Mouse (Mus musculus) testis, adult 10 weeks (tissue): ENCODE data around the gene Polr2h. TPM values are rescaled to one million over a fixed set of nuclear protein-coding genes. Genes with fewer than 3 reads are reported as not detected.

Experiments used
- polyA plus RNA-seq: library from polyadenylated mRNA; stranded (reverse); fragments of 350-450 nt; fragmentation: Illumina TruSeq; extraction: RNeasy Lipid Tissue Mini Kit (QIAGEN cat#74804); gene quantifications from one replicate; pipeline ENCODE4 v1.2.3, GENCODE M21; 2014; ENCODE audit warnings: low read depth, low replicate concordance

Polr2h gene
- 9.8 TPM for polyA plus RNA-seq

DNA sequence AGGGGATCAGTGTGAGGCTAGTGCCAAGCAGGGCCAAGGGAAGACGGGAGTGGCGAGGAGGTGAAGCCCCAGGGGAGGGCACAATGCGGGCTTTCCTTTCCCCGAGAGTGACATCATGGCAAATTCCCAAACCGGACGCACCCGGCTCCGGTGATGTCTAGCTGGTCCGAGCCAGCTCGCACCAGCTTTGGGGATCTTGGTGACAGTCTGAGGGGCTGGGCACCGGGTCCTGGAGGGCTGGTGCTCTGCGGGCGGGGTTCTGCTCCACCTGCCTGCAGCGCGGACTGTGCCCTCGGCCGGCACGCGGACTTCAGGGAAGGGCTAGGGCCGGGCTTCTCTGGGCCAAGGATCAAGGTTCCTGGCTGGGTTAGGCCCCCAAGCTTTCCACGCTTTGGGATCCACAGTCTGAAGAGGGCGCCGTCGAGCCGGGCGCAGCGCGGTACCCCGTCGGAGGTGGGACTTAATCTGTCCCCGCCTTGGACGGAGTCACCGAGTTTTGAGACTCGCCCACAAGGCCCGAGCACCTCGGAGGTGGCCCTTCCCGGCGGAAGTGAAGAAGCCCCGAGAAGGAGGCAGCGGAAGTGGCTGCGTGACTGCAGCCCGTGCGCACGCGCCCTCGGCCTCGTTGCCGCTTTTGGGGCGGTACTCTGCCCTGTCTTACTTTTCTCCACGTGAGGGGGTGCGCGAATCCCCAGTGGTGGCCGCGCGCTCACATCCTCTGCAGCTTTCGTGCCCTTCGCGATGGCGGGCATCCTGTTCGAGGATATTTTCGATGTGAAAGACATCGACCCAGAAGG, at the start of gene Polr2h, which contains the start of gene Clcn2:
TSS of gene Polr2h (plus strand) at position 485 of the 797 bp plus-strand sequence.
TSS of gene Clcn2 (minus strand) at position 566 of the 797 bp plus-strand sequence.

DNA sequence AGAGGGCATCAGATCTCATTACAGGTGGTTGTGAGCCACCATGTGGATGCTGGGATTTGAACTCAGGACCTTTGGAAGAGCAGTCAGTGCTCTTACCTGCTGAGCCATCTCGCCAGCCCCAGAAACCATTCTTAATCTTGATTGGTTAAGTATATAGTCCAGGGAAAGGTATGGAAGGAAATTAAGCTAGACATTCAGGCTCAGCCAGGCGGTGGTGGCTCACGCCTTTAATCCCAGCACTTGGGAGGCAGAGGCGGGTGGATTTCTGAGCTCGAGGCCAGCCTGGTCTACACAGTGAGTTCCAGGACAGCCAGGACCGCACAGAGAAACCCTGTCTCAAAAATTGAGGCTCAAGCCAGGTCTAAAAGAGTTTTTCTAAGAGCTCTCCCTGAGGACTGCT, 49.5 kb upstream of the Polr2h start, which contains the start of gene Eif4g1:
TSS of gene Eif4g1 (plus strand) at position 301 of the 400 bp plus-strand sequence.

GRCm38 (mm10) chr16:20693111-20693701, 24.3 kb upstream of the Polr2h start, which contains the start of gene Fam131a:
Gene Fam131a, plus strand, starts transcription at chr16:20693241.

GRCm38 (mm10) chr16:20732925-20733730, 15.7 kb downstream of the Polr2h start, which contains the start of gene Chrd:
Gene Chrd, plus strand, starts transcription at chr16:20733127.

GRCm38 (mm10) chr16:20733731-20734730, 16.6 kb downstream of the Polr2h start, which contains the start of gene Thpo:
Gene Thpo, minus strand, starts transcription at chr16:20734511.

Other genes starting within 250 kb of the Polr2h start
- 21.4 TPM for gene Eif2b5, start 218.8 kb upstream of the Polr2h start, polyA plus RNA-seq
- 4.9 TPM for gene Dvl3, start 200.7 kb upstream of the Polr2h start, polyA plus RNA-seq
- gene Ap2m1, start 182.2 kb upstream of the Polr2h start, polyA plus RNA-seq = 44.8 TPM
- gene Abcf3, start 169.1 kb upstream of the Polr2h start, polyA plus RNA-seq = 25.1 TPM
- not detected for gene Vwa5b2, start 128.2 kb upstream of the Polr2h start, polyA plus RNA-seq
- 0.52 TPM for gene Eef1akmt4, start 106.1 kb upstream of the Polr2h start, polyA plus RNA-seq
- not detected for gene Gm49333, start 106.1 kb upstream of the Polr2h start, polyA plus RNA-seq
- gene Alg3, start 105.9 kb upstream of the Polr2h start, polyA plus RNA-seq = 5.3 TPM
- gene Camk2n2, start 96.4 kb upstream of the Polr2h start, polyA plus RNA-seq = 1.9 TPM
- 0.13 TPM for gene Ece2, start 87.8 kb upstream of the Polr2h start, polyA plus RNA-seq
- gene Psmd2, start 66.0 kb upstream of the Polr2h start, polyA plus RNA-seq = 163 TPM
- 123 TPM for gene Eif4g1, start 49.4 kb upstream of the Polr2h start, polyA plus RNA-seq
- gene Fam131a, start 24.4 kb upstream of the Polr2h start, polyA plus RNA-seq = 0.41 TPM
- gene Clcn2, start 81 bp downstream of the Polr2h start, polyA plus RNA-seq = 1.4 TPM
- 0.21 TPM for gene Chrd, start 15.5 kb downstream of the Polr2h start, polyA plus RNA-seq
- not detected for gene Thpo, start 16.8 kb downstream of the Polr2h start, polyA plus RNA-seq